Mouse (Mus musculus) kidney, adult 10 weeks (tissue): ENCODE measurements around the gene 4931423N10Rik. TPM values are rescaled to one million over a fixed set of nuclear protein-coding genes. Genes with fewer than 3 reads are reported as not detected.

ENCODE experiments used
- polyA plus RNA-seq: library from polyadenylated mRNA; stranded (reverse); fragments of 350-450 nt; fragmentation: Illumina TruSeq; extraction: RNeasy Lipid Tissue Mini Kit (QIAGEN cat#74804); gene quantifications from one replicate; pipeline ENCODE4 v1.2.3, GENCODE M21; 2014; ENCODE audit warnings: low read depth, low replicate concordance

The 4931423N10Rik gene
- not detected for polyA plus RNA-seq

GRCm38 (mm10) chr2:23207070-23207526, at the start of gene 4931423N10Rik:
Gene 4931423N10Rik (plus strand): TSS chr2:23207476.

Other genes starting within 250 kb of the 4931423N10Rik start
- 113 TPM for gene Abi1, start 167.2 kb upstream of the 4931423N10Rik start, polyA plus RNA-seq
- 238 TPM for gene Acbd5, start 139.3 kb upstream of the 4931423N10Rik start, polyA plus RNA-seq
- gene Mastl, start 51.5 kb upstream of the 4931423N10Rik start, polyA plus RNA-seq, result 3.6 TPM
- 215 TPM for gene Yme1l1, start 51.1 kb upstream of the 4931423N10Rik start, polyA plus RNA-seq
- gene Nxph2, start 113.8 kb downstream of the 4931423N10Rik start, polyA plus RNA-seq, result not detected